Mouse (Mus musculus) hindbrain, embryonic 15.5 days (tissue): ENCODE data around the gene Gm36028. TPM values are rescaled to one million over a fixed set of nuclear protein-coding genes. Genes with fewer than 3 reads are reported as not detected.

Experiments
- ATAC-seq: fragments of 200-750 bp; cut with Nextera tagmentation; 2 replicates; pipeline ENCODE4 v1.8.0; 2017; ENCODE audit warnings: low read depth, moderate number of reproducible peaks, moderate TSS enrichment; ENCODE audit not compliant: low FRiP score
- H3K27ac ChIP-seq: fragments of 300-500 bp; sonication (generic); replicated peaks from 2 replicates; pipeline ENCODE4 v1.5.1; 2015; ENCODE audit warnings: mild to moderate bottlenecking, inconsistent platforms
- H3K27me3 ChIP-seq: fragments of 300-500 bp; sonication (generic); 2 replicates; pipeline ENCODE4 v1.6.1; 2015; ENCODE audit warnings: control low read depth, inconsistent platforms
- H3K36me3 ChIP-seq: fragments of 300-500 bp; sonication (generic); 2 replicates; pipeline ENCODE4 v1.6.1; 2015; ENCODE audit warnings: control low read depth, inconsistent platforms
- H3K4me1 ChIP-seq: fragments of 300-500 bp; sonication (generic); replicated peaks from 2 replicates; pipeline ENCODE4 v1.6.1; 2015; ENCODE audit warnings: control low read depth, inconsistent platforms
- H3K4me2 ChIP-seq: fragments of 300-500 bp; sonication (generic); 2 replicates; pipeline ENCODE4 v1.6.1; 2015; ENCODE audit warnings: moderate library complexity, mild to moderate bottlenecking, inconsistent platforms
- H3K4me3 ChIP-seq: fragments of 300-500 bp; sonication (generic); 2 replicates; pipeline ENCODE4 v1.5.1; 2015; ENCODE audit warnings: mild to moderate bottlenecking, inconsistent platforms
- H3K9ac ChIP-seq: fragments of 300-500 bp; sonication (generic); 2 replicates; pipeline ENCODE4 v1.6.1; 2015; ENCODE audit warnings: inconsistent platforms
- H3K9me3 ChIP-seq: fragments of 300-500 bp; sonication (generic); 2 replicates; pipeline ENCODE4 v1.6.1; 2016; ENCODE audit warnings: control low read depth, inconsistent platforms
- WGBS: fragments of 180-500 bp; shearing (Covaris S2); methylation state at CpG from one replicate; pipeline ENCODE4 v1.1.7; 2015; 5-methylcytosine and 5-hydroxymethylcytosine counted together
- polyA plus RNA-seq: library from polyadenylated mRNA; unstranded; fragments of >200 nt; fragmentation: Nextera tagmentation; extraction: Ambion mirVana; gene quantifications from 2 replicates; pipeline ENCODE4 v1.2.1, GENCODE M21; 2015

The Gm36028 gene
- polyA plus RNA-seq, 1 experiment from 2014 or later, result 0.27 TPM

- H3K9me3 ChIP-seq, result no peaks in the 10 kb centered on the region
- H3K4me1 ChIP-seq, result 0 out of 2 replicates have a peak, but pooled peaks cover 4% of the 10 kb centered on the region
- no peak for ATAC-seq
- no peak overlapping the region for H3K4me2 ChIP-seq
- H3K36me3 ChIP-seq, result no peaks in the 10 kb centered on the region
- 85% methylated on average over 8 of the region's 8 CpGs for WGBS
- H3K27ac ChIP-seq, result no peak overlapping the region
- H3K4me3 ChIP-seq, result no peak overlapping the region
- no peak overlapping the region for H3K9ac ChIP-seq
- no peaks in the 10 kb centered on the region for H3K27me3 ChIP-seq
These were observed 5.4 kb downstream of the Gm36028 start for GRCm38 (mm10) chr16:37855583-37855982.

- Histone ChIP-seq H3K9me3 (no peaks in the 10 kb centered on the region), H3K4me2 (no peak overlapping the region), H3K27me3 (no peaks in the 10 kb centered on the region), H3K27ac (no peak overlapping the region), H3K4me3 (no peak overlapping the region), H3K9ac (no peak overlapping the region), H3K36me3 (no peaks in the 10 kb centered on the region), H3K4me1 (0 out of 2 replicates have a peak, but pooled peaks cover 4% of the 10 kb centered on the region)
- ATAC-seq, result no peak
- WGBS, result 79% methylated on average over 5 of the region's 5 CpGs
These were observed 6.4 kb downstream of the Gm36028 start for GRCm38 (mm10) chr16:37854593-37854992.

GRCm38 (mm10) chr16:37854054-37854453 lies 6.9 kb downstream of the Gm36028 start:
- H3K36me3 ChIP-seq, result no peaks in the 10 kb centered on the region
- H3K9ac ChIP-seq, result no peak overlapping the region
- no peaks in the 10 kb centered on the region for H3K27me3 ChIP-seq
- WGBS, result 78% methylated on average over 14 of the region's 14 CpGs
- H3K4me1 ChIP-seq, result 0 out of 2 replicates have a peak, but pooled peaks cover 4% of the 10 kb centered on the region
- ATAC-seq, result no peak
- H3K4me2 ChIP-seq, result no peak overlapping the region
- no peak overlapping the region for H3K27ac ChIP-seq
- H3K4me3 ChIP-seq, result no peak overlapping the region
- no peaks in the 10 kb centered on the region for H3K9me3 ChIP-seq

DNA sequence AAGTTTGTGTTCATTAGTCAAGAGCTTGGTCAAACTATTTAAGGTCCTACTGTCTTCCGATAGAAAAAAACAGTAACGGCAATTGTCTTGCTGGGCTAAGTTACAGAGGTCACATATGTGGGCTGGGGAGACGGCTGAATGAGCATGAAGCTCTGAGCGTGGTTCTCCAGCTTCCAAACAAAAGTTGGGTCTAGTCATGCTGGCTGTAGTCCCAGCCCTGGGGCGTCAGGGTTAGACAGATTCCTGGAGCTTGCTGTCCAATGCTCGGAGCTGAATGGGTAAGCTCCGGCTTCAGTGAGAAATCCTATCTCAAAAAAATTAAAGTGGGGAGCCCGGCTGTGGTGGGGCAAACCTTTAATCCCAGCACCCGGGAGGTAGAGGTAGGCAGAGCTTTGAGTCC lies 7.7 kb downstream of the Gm36028 start:
- H3K36me3 ChIP-seq, result no peaks in the 10 kb centered on the region
- no peak overlapping the region for H3K4me2 ChIP-seq
- no peaks in the 10 kb centered on the region for H3K27me3 ChIP-seq
- H3K27ac ChIP-seq, result no peak overlapping the region
- no peak for ATAC-seq
- H3K4me1 ChIP-seq, result 0 out of 2 replicates have a peak, but pooled peaks cover 4% of the 10 kb centered on the region
- no peaks in the 10 kb centered on the region for H3K9me3 ChIP-seq
- H3K9ac ChIP-seq, result no peak overlapping the region
- H3K4me3 ChIP-seq, result no peak overlapping the region
- 52% methylated on average over 9 of the region's 9 CpGs for WGBS

DNA sequence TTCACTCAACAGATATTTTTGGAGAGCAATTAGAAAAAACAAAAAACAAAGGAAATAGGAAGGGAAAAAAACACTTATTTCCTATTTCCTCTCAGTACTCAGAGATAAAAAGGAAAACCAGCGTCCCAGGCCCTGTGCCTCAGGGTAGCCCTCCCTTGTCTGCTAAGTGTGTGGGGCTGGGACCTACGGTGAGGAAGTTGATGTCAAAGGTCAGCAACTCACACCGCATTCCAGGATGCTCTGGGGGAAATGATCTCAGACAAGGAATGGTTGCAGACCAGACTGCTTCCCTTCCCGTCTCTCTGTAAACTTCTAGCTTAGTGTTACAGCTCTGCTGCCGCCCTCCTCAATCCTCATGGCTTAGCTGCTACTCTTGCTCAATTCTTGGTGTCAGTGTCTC lies 9.6 kb downstream of the Gm36028 start:
- Histone ChIP-seq H3K4me2 (no peak overlapping the region), H3K9ac (no peak overlapping the region), H3K9me3 (no peaks in the 10 kb centered on the region), H3K4me3 (no peak overlapping the region), H3K4me1 (0 out of 2 replicates have a peak, but pooled peaks cover 4% of the 10 kb centered on the region), H3K27ac (no peak overlapping the region), H3K36me3 (no peaks in the 10 kb centered on the region), H3K27me3 (no peaks in the 10 kb centered on the region)
- 60% methylated on average over 5 of the region's 5 CpGs for WGBS
- ATAC-seq, result no peak

- no peak overlapping the region for H3K9ac ChIP-seq
- no peaks in the 10 kb centered on the region for H3K27me3 ChIP-seq
- WGBS, result 89% methylated on average over 3 of the region's 3 CpGs
- H3K36me3 ChIP-seq, result no peaks in the 10 kb centered on the region
- no peaks in the 10 kb centered on the region for H3K4me1 ChIP-seq
- ATAC-seq, result no peak
- H3K9me3 ChIP-seq, result no peaks in the 10 kb centered on the region
- H3K4me3 ChIP-seq, result no peak overlapping the region
- H3K27ac ChIP-seq, result no peak overlapping the region
- no peak overlapping the region for H3K4me2 ChIP-seq
These were observed 13.9 kb downstream of the Gm36028 start for GRCm38 (mm10) chr16:37847081-37847480.

- Histone ChIP-seq H3K27ac (no peak overlapping the region), H3K4me1 (no peaks in the 10 kb centered on the region), H3K27me3 (no peaks in the 10 kb centered on the region), H3K36me3 (no peaks in the 10 kb centered on the region), H3K4me3 (no peak overlapping the region), H3K9ac (no peak overlapping the region), H3K4me2 (no peak overlapping the region), H3K9me3 (no peaks in the 10 kb centered on the region)
- WGBS, result 86% methylated on average over 7 of the region's 7 CpGs
- no peak for ATAC-seq
These were observed 15.6 kb downstream of the Gm36028 start for GRCm38 (mm10) chr16:37845202-37845925.

DNA sequence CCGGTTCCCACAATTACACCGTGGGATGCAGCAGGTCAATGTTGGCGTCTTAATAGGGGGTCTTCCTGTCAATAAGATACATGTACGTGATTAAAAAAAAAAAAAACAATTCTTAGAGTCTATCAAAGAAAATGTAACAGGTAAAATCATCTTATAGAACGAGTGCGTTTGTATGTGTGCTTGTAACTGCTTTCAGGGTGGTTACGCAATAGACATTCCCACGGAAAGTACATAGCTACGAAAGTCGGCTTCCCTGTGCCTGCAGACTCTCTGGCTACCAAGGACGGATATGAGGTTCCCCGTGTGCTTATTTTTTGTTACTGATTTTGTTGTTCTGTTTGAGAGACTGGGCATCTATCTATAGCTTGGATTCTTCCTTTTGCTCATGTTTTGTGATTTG lies 17.2 kb downstream of the Gm36028 start:
- Histone ChIP-seq H3K4me1 (no peaks in the 10 kb centered on the region), H3K9ac (no peak overlapping the region), H3K4me3 (no peak overlapping the region), H3K4me2 (no peak overlapping the region), H3K27ac (no peak overlapping the region), H3K36me3 (no peaks in the 10 kb centered on the region), H3K9me3 (no peaks in the 10 kb centered on the region), H3K27me3 (no peaks in the 10 kb centered on the region)
- ATAC-seq, result no peak
- WGBS, result 90% methylated on average over 12 of the region's 12 CpGs

DNA sequence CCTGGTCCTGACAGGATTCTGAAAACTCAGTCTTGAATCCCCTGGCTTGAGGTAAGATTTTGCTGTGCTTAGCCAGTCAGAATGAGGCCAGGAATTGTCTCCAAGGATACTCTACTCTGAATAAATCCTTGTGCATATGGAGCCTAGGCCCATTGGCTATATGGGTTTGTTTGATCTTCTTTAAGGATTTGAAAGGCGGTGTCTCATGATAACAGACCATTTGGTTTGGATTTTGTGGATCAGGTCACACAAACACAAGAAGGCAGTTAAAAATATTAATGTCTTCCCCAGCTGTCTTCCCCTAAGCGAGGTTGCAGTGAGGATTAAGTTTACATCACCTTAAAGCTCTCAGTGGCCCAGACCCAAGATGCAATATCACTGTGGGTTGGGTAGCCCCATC lies 18.5 kb downstream of the Gm36028 start:
- 86% methylated on average over 2 of the region's 2 CpGs for WGBS
- no peaks in the 10 kb centered on the region for H3K4me1 ChIP-seq
- no peak for ATAC-seq

DNA sequence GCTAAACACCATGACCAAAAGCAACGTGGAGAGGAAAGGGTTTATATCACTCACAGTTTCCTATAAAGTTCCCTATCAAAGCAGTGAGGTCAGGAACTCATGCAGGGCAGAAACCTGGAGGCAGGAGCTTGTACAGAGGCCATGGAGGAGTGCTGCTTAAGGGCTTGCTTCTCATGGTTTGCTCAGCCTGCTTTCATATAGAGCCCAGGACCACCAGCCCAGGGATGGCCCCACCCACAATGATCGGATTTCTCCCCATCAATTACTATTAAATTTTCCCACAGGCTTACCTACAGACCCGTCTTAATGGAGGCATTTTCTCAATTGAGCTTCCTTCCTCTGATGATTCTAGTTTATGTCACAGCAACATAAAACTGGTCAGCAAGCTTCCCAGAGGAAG lies 23.4 kb downstream of the Gm36028 start:
- no peak for ATAC-seq
- no peaks in the 10 kb centered on the region for H3K4me1 ChIP-seq
- 76% methylated on average over 3 of the region's 3 CpGs for WGBS
- H3K4me2 ChIP-seq, result no peak overlapping the region
- no peaks in the 10 kb centered on the region for H3K36me3 ChIP-seq
- no peaks in the 10 kb centered on the region for H3K9me3 ChIP-seq
- no peak overlapping the region for H3K9ac ChIP-seq
- H3K27ac ChIP-seq, result no peak overlapping the region
- no peaks in the 10 kb centered on the region for H3K27me3 ChIP-seq
- H3K4me3 ChIP-seq, result no peak overlapping the region

More for the DNA sequence above, 18.5 kb downstream of the Gm36028 start:
- no peaks in the 10 kb centered on the region for H3K9me3 ChIP-seq
- no peak overlapping the region for H3K27ac ChIP-seq
- no peak overlapping the region for H3K4me3 ChIP-seq
- no peaks in the 10 kb centered on the region for H3K27me3 ChIP-seq
- no peak overlapping the region for H3K9ac ChIP-seq
- no peak overlapping the region for H3K4me2 ChIP-seq
- H3K36me3 ChIP-seq, result no peaks in the 10 kb centered on the region

DNA sequence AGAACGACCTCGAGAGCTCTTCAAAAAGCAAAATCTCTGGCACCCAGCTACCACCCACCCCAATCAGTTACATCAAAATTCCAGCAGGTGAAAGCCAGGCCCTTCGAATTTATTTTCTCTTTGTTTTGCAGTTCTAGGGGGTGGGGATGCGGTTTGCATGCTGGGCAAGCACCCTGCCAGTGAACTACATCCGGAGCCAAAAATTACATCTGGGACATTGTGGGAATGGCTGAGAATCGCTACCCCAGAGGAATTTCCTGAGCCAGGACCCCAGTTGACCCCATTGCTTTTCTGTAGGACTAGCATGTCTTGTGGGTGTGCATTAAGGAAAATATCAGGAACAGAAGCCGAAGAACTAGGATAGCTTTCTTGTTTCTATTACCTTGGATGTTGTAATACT lies 29.9 kb downstream of the Gm36028 start:
- Histone ChIP-seq H3K9me3 (no peaks in the 10 kb centered on the region), H3K36me3 (peaks cover 8% of the 10 kb centered on the region; the same call in 1 of the 2 replicates), H3K27ac (no peak overlapping the region), H3K4me2 (no peak overlapping the region), H3K4me1 (no peaks in the 10 kb centered on the region), H3K4me3 (no peak overlapping the region), H3K27me3 (no peaks in the 10 kb centered on the region), H3K9ac (no peak overlapping the region)
- no peak for ATAC-seq
- 73% methylated on average over 7 of the region's 7 CpGs for WGBS

DNA sequence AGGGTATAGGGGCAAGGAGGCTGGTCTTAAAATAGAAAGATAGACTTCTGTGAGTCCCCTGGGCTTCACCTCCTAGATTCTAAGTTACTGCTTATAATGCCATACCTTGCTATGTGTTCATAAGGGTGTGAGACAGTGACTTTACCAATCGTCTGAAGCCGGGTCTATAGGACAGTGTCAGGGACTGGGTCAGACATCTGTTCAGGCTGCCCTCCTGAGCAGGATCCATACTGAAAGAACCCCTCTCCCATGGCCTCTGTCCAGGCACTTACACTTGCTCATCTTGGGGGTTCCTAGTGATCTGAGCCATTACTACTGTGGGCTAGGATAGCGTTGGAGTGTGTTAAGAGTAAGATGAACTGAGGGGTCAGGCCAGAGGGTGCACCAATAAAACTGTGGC lies 34.7 kb downstream of the Gm36028 start:
- 98% methylated on average over 3 of the region's 3 CpGs for WGBS
- Histone ChIP-seq H3K4me2 (no peak overlapping the region), H3K4me1 (no peaks in the 10 kb centered on the region), H3K9ac (no peak overlapping the region), H3K36me3 (peaks cover 24% of the 10 kb centered on the region), H3K4me3 (no peak overlapping the region), H3K27me3 (no peaks in the 10 kb centered on the region), H3K9me3 (no peaks in the 10 kb centered on the region), H3K27ac (no peak overlapping the region)
- ATAC-seq, result no peak
